Mouse (Mus musculus) small intestine, adult 2 months (tissue): ENCODE measurements around the gene Rad51b.

Experiments
- CTCF ChIP-seq: fragments of 200-500 bp; IDR thresholded peaks from 2 replicates; pipeline ENCODE4 v1.5.1; 2012; ENCODE audit warnings: low read depth, mild to moderate bottlenecking, control low read depth, inconsistent platforms, low read length, moderate library complexity, mixed read lengths; ENCODE audit not compliant: insufficient replicate concordance, insufficient read length; ENCODE audit errors: extremely low read depth
- POLR2A ChIP-seq: fragments of 200-500 bp; IDR thresholded peaks from 2 replicates; pipeline ENCODE4 v1.6.1; 2012; ENCODE audit warnings: low read depth, mild to moderate bottlenecking, control low read depth, inconsistent platforms, low read length, moderate library complexity

- no peak for TF ChIP-seq CTCF
- TF ChIP-seq POLR2A: no peak
These were observed 459.3 kb downstream of the Rad51b start for GRCm38 (mm10) chr12:79756352-79756751.
